ENCODE assay signal across 8 mouse cellular contexts in genomic region chr5:104218926-104219325, GRCm38 (mm10). TPM values are rescaled to one million over a fixed set of nuclear protein-coding genes. Genes with fewer than 3 reads are reported as not detected.
A peak's percentile ranks its signal among the peaks of the same experiment; 100 is the strongest.
DNase-seq lines count a peak whose midpoint lies in the region; TF ChIP-seq lines count a peak whose summit lies in the region.

No protein-coding gene starts in this region.

- no peak overlapping the region for H3K27ac ChIP-seq in left cerebral cortex, adult 2 months

- intact Hi-C loops in heart, postnatal 14 days (cut with DNase I), result loop anchor here (1.0 to 10.0 kb wide), 4 partner anchors 87 to 228 kb away; no protein-coding TSS in a partner anchor
- intact Hi-C loops in left cerebral cortex, adult 2 months (cut with DNase I), result loop anchor here (1.0 to 5.0 kb wide), 5 partner anchors 87 to 228 kb away; no protein-coding TSS in a partner anchor

- peak; percentile 41 for DNase-seq in adrenal gland, postnatal 14 days
- no peak for DNase-seq in adrenal gland, postnatal 25 days
- peak; percentile 29 for DNase-seq in ovary, postnatal 14 days (ENCODE audit: low spot score)
- no peak for DNase-seq in ovary, postnatal 10 days (ENCODE audit: low spot score)
- DNase-seq in heart, postnatal 14 days, result peak; percentile 18 to 41
- DNase-seq in left cerebral cortex, adult 2 months (ENCODE audit: extremely low spot score in 1 of 2, low spot score in 2 of 2), result peak; percentile 24 to 35
- DNase-seq in right cerebral cortex, postnatal 4 days, result peak; percentile 21
- no peak for DNase-seq in spleen, postnatal 10 days (ENCODE audit: low spot score in 2 of 2)

- H3K4me3 ChIP-seq in left cerebral cortex, adult 2 months, result no peak overlapping the region

- peak; percentile 86 for TF ChIP-seq CTCF in left cerebral cortex, adult 2 months (IDR thresholded peaks at IDR 0.05)

RNA-seq across cellular contexts. Expression of gene Dmp1, which starts 16.5 kb away (rescaled TPM):
- not detected in 2 replicates for total RNA-seq in adrenal gland, postnatal 14 days (2021)
- total RNA-seq in adrenal gland, postnatal 25 days (2021), result not detected in 2 replicates
- not detected for total RNA-seq in heart, postnatal 14 days (2021)
- 1 to 10 TPM; 6.0 to 6.8 TPM for total RNA-seq in left cerebral cortex, adult 2 months (2021)

RNA-seq across cellular contexts. Expression of gene Dspp, which starts 48.4 kb away (rescaled TPM):
- not detected in 2 replicates for total RNA-seq in adrenal gland, postnatal 14 days (2021)
- not detected in 2 replicates for total RNA-seq in adrenal gland, postnatal 25 days (2021)
- not detected for total RNA-seq in heart, postnatal 14 days (2021)
- total RNA-seq in left cerebral cortex, adult 2 months (2021), result under 1 TPM; 0.07 to 0.09 TPM

Comparison
In these comparisons a context has a peak if more than half of its experiments do, and no peak if none do; other contexts are left out.
1. DNase-seq: peak in adrenal gland, postnatal 14 days (single experiment), ovary, postnatal 14 days (single experiment), heart, postnatal 14 days (2 of 2), left cerebral cortex, adult 2 months (2 of 2) and right cerebral cortex, postnatal 4 days (single experiment); none in adrenal gland, postnatal 25 days (single experiment), ovary, postnatal 10 days (single experiment) and spleen, postnatal 10 days (0 of 2).